Mouse (Mus musculus) midbrain, embryonic 11.5 days (tissue): ENCODE measurements at regions not wholly inside any gene's neighbourhood (a gene's known extent, or its start where the extent isn't known, plus 50 kb on each side); places are given as distances from the start of the nearest gene placed in this dataset.

ENCODE experiments used
- ATAC-seq: fragments of 200-750 bp; cut with Nextera tagmentation; 2 replicates; pipeline ENCODE4 v1.8.0; 2017; ENCODE audit warnings: moderate TSS enrichment, moderate library complexity; ENCODE audit not compliant: low FRiP score
- DNase-seq: peaks from one replicate; pipeline ENCODE4 v3.0.0; 2015; ENCODE audit warnings: low spot score; ENCODE audit errors: missing footprints
- H3K27ac ChIP-seq: fragments of 300-500 bp; sonication (generic); 2 replicates; pipeline ENCODE4 v1.5.1; 2014; ENCODE audit warnings: low read depth, low read length
- H3K27me3 ChIP-seq: fragments of 300-500 bp; sonication (generic); 2 replicates; pipeline ENCODE4 v1.6.1; 2014; ENCODE audit warnings: mild to moderate bottlenecking, low read length, moderate library complexity, mixed read lengths; ENCODE audit not compliant: control insufficient read depth, insufficient read depth
- H3K36me3 ChIP-seq: fragments of 300-500 bp; sonication (generic); 2 replicates; pipeline ENCODE4 v1.6.1; 2014; ENCODE audit warnings: mild to moderate bottlenecking, low read length, moderate library complexity, mixed read lengths; ENCODE audit not compliant: control insufficient read depth, insufficient read depth
- H3K4me1 ChIP-seq: fragments of 300-500 bp; sonication (generic); 2 replicates; pipeline ENCODE4 v1.6.1; 2014; ENCODE audit warnings: low read length; ENCODE audit not compliant: control insufficient read depth, insufficient read depth
- H3K4me2 ChIP-seq: fragments of 300-500 bp; sonication (generic); 2 replicates; pipeline ENCODE4 v1.6.1; 2014; ENCODE audit warnings: mild to moderate bottlenecking, moderate library complexity
- H3K4me3 ChIP-seq: fragments of 300-500 bp; sonication (generic); 2 replicates; pipeline ENCODE4 v1.5.1; 2014; ENCODE audit warnings: low read depth, low read length
- H3K9ac ChIP-seq: fragments of 300-500 bp; sonication (generic); 2 replicates; pipeline ENCODE4 v1.6.1; 2014; ENCODE audit warnings: low read length
- H3K9me3 ChIP-seq: fragments of 300-500 bp; sonication (generic); 2 replicates; pipeline ENCODE4 v1.6.1; 2016; ENCODE audit warnings: low read length; ENCODE audit not compliant: control insufficient read depth
- WGBS: fragments of 180-500 bp; shearing (Covaris S2); extraction: QIAGEN DNeasy Blood & Tissue Kit; methylation state at CpG from one replicate; pipeline ENCODE4 v1.1.7; 2014; 5-methylcytosine and 5-hydroxymethylcytosine counted together

GRCm38 (mm10) chr3:56362543-56362942 lies 179.0 kb upstream of the Nbea start:
- H3K9me3 ChIP-seq: no peaks in the 10 kb centered on the region
- H3K27me3 ChIP-seq: no peaks in the 10 kb centered on the region
- no peak overlapping the region for H3K4me2 ChIP-seq
- H3K36me3 ChIP-seq: no peaks in the 10 kb centered on the region
- WGBS: 88% methylated on average over 2 of the region's 2 CpGs
- no peak overlapping the region for H3K4me3 ChIP-seq
- no peak overlapping the region for H3K27ac ChIP-seq
- ATAC-seq (no peak), DNase-seq (no peak)
- H3K4me1 ChIP-seq: no peaks in the 10 kb centered on the region
- no peak overlapping the region for H3K9ac ChIP-seq

- Histone ChIP-seq H3K36me3 (no peaks in the 10 kb centered on the region), H3K4me1 (peaks cover 3% of the 10 kb centered on the region; the same call in 1 of the 2 replicates), H3K27ac (no peak overlapping the region), H3K9ac (no peak overlapping the region), H3K4me3 (no peak overlapping the region), H3K27me3 (no peaks in the 10 kb centered on the region), H3K4me2 (no peak overlapping the region), H3K9me3 (no peaks in the 10 kb centered on the region)
- WGBS: 60% methylated on average over 6 of the region's 6 CpGs
- peak; percentile 86 for DNase-seq
- ATAC-seq: no peak
Measured at GRCm38 (mm10) chr3:56357035-56357701, 173.7 kb upstream of the Nbea start.

GRCm38 (mm10) chr3:56356163-56356882 lies 172.8 kb upstream of the Nbea start:
- H3K4me2 ChIP-seq: no peak overlapping the region
- 88% methylated on average over 5 of the region's 5 CpGs for WGBS
- no peaks in the 10 kb centered on the region for H3K9me3 ChIP-seq
- H3K36me3 ChIP-seq: no peaks in the 10 kb centered on the region
- no peak overlapping the region for H3K27ac ChIP-seq
- H3K4me3 ChIP-seq: no peak overlapping the region
- no peak overlapping the region for H3K9ac ChIP-seq
- no peak for DNase-seq
- peaks cover 3% of the 10 kb centered on the region; the same call in 1 of the 2 replicates for H3K4me1 ChIP-seq
- H3K27me3 ChIP-seq: no peaks in the 10 kb centered on the region
- no peak for ATAC-seq
